Mouse (Mus musculus) regulatory T cell (primary cell): ENCODE measurements around the gene Zc3h7a.
"Not testable (repeated sequence)": the region's sequence is repeated elsewhere in the genome, so short reads cannot be mapped to it uniquely, and the experiment has no call there.

Experiments used
- in situ Hi-C: fragments of 300-600 bp; cut with MboI, MseI; formaldehyde crosslinking; loops from one replicate; pipeline ENCODE4 v1.15.1; 2025; ENCODE audit warnings: high pct_unique_total_duplicates

The Zc3h7a gene

DNA sequence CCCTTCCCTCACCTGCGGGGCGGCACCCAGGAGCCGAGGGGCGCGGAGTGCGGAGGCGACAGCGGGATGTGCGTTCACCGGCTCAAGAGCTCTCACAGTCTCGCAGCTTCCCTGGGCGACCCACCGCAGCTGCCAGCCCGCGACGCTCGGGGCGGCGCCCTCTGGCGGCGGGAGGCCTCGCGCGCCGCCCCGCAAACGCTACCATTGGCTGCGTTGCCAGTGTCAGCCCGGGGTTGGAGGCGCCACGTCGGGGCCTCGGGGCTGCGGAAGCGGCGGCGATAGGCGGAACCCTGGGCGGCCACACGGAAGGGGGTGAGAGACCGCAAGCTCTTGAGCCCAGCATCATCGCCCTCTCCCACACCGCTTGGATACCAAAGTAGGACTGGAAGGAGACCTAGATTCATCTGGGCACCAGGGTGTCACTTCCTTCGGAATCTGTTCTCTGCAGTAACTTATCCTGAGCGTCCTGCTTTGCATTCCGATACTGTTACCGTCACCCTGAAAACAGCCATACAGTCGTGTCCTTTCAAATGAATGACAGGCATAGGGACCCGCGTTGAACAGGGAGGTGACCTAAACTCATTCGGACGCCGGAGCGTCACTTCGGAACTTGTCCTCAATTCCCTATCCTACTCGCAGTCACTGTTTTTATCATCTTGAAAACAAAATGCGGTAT, at the start of gene Zc3h7a:
Gene Zc3h7a (minus strand): TSS at position 186 of the 676 bp plus-strand sequence.
- in situ Hi-C loops, result no loop called here

- in situ Hi-C loops, result no loop called here
Observed at GRCm38 (mm10) chr16:11217801-11218200, 41.6 kb upstream of the Zc3h7a start.

- in situ Hi-C loops, result no loop called here
Observed at GRCm38 (mm10) chr16:11203600-11204390, 27.6 kb upstream of the Zc3h7a start.

- in situ Hi-C loops, result no loop called here
Observed at GRCm38 (mm10) chr16:11202571-11203554, 26.7 kb upstream of the Zc3h7a start, which contains the start of gene Rsl1d1. Gene Rsl1d1 (minus strand): TSS chr16:11203331.

DNA sequence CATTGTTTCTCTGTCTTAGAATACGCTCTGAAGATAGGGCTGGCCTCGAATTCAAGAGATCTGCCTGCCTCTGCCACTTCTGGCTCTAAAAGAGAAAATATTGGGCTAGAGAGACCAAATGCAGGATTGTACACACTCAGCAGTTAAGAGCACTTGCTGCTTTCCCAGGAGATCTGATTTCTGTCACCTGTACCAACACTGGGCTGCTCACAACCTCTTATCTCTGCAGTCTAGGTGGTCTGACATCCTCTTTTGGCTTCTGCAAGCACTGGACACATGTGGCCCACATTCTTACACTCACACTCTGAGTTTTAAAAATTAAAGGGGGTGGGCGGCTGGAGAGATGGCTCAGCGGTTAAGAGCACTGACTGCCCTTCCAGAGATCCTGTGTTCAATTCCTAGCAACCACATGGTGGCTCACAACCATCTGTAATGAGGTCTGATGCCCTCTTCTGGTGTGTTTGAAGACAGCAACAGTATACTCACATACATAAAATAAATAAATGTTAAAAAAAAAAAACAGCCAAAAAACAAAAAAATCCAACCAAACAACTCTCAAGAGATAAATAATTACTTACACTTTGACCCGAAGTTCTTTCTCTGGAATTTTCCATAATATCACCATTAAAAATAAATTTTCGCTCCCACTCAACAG, 25.7 kb upstream of the Zc3h7a start:
- in situ Hi-C loops, result no loop called here

DNA sequence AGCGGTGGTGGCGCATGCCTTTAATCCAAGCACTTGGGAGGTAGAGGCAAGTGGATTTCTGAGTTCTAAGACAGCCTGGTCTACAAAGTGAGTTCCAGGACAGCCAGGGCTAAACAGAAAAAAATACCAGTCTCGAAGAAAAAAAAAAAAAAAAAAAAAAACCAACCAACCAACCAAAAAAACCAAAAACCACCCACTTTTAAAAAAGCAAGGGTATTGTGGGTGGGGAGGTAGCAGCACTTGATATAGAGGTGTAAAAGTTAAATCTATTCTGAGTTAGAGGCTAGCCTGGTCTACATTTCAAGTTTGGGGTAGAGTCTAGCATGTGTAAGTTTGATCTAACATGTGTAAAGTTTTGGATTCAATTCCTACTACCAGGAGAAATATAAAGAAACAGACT, 24.1 kb upstream of the Zc3h7a start:
- in situ Hi-C loops, result no loop called here

- in situ Hi-C loops, result no loop called here
Observed at GRCm38 (mm10) chr16:11198467-11198866, 22.3 kb upstream of the Zc3h7a start.

GRCm38 (mm10) chr16:11197052-11197451, 20.9 kb upstream of the Zc3h7a start:
- in situ Hi-C loops, result no loop called here

DNA sequence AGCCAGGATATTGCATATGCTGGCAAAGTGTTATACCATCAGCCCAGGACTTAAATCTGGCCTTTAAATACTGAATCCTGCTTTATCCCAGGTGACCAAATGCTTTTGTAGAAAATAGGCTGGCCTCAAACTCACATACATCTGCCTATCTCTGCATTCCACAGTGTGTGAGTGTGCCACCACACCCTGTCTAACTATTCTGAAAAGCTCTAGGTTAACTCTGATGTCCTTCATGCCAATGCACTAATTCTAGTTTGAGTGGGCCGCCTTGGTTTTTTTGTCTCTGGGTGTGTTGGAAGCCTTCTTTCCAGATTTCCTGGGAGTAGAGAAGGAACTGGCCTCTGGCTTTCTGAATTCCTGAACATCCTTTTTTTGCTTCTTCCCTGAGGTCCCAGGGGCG, 17.0 kb upstream of the Zc3h7a start:
- in situ Hi-C loops, result no loop called here

- in situ Hi-C loops, result no loop called here
Observed at GRCm38 (mm10) chr16:11190150-11190549, 14.0 kb upstream of the Zc3h7a start.

GRCm38 (mm10) chr16:11177404-11177803, 1.2 kb upstream of the Zc3h7a start:
- in situ Hi-C loops, result no loop called here

DNA sequence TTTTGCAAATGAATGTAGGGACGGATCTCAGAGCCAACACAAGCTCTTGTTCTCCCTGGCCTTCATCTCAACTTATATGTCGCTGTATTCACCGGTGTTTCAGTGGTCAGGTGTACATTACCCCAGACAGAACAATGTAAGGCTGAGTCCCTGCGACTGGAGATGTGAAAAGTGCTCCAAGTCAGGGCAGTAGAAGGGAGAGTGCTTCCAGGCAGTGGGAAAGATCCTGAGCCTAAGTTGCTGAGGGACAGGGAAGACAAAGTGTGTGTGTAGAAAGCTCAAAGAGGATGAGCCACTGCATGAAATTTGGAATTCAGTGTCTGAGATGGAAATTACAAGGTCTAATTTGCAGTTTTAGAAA, 671 bp upstream of the Zc3h7a start:
- in situ Hi-C loops, result no loop called here

- in situ Hi-C loops, result no loop called here
Observed at GRCm38 (mm10) chr16:11175489-11176207, 545 bp downstream of the Zc3h7a start.

DNA sequence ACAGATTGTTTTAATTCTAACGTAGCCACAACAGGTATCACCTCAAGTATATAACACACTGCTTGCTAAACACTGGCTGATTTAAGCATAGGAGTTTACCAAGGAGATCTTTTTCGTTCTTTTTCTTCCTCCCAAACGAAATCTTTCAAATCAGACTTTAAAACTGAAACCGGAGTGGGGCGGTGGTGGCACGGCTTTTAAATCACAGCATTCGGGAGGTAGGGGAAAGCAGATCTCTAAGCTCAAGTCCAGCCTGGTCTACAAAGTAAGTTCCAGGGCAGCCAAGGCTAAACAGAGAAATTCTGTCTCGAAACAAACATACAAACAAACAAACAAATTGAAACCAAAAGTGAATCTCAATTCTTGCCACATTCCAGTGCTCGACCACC, 1.1 kb downstream of the Zc3h7a start:
- in situ Hi-C loops, result no loop called here

GRCm38 (mm10) chr16:11174671-11175081, 1.5 kb downstream of the Zc3h7a start:
- in situ Hi-C loops, result no loop called here

DNA sequence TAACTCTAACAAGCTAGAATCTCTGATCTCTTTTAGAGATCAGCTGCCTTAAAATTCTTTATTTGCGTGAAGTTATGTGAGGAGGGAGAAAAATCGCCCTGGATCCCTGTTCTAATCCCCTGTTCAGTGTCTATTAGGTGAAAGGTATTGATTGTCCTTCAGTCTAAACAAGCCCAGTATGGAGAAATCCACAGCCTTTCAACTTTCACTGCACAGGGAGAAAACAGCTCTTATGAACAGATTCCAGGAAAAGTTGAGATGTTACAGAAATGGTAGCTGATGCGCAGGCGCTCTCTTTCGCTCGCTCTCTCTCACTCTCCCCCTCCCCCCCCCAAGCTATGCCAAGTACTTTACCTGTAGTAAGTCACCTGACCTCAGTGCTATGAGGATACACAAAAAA, 4.5 kb downstream of the Zc3h7a start:
- in situ Hi-C loops, result no loop called here

- in situ Hi-C loops, result no loop called here
Observed at GRCm38 (mm10) chr16:11166431-11166830, 9.8 kb downstream of the Zc3h7a start.

DNA sequence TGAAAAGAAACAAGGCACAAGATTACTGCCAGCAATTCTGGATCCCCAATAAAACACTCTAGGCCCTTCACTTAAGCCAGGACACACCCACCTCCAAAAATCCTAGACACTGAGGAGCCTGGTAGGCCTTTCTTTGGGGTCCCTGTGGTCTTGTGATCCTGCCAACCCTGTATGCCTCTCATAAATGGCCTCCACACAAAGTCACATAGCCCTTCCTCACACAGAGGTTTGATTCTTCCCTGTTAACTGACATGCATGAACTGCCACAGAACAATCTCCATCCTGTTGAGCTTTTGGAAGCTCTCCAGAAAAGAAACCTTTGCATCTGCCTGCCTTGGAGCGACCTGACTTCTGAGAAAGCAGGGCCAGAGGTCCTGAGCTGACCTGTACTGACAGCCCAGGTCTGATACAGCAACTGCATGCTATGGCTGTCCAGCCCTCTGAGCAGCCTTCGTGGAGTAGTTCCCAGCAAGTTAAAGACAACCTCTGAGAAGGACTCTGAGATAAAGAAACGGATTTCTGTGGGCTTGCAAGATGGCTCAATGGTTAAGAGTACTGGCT, 11.4 kb downstream of the Zc3h7a start:
- in situ Hi-C loops, result no loop called here

GRCm38 (mm10) chr16:11157721-11158120, 18.5 kb downstream of the Zc3h7a start:
- in situ Hi-C loops, result not testable (repeated sequence)

GRCm38 (mm10) chr16:11154500-11154899, 21.7 kb downstream of the Zc3h7a start:
- in situ Hi-C loops, result no loop called here
